Mouse (Mus musculus): Measurements from ENCODE around the gene Lyl1. TPM values are rescaled to one million over a fixed set of nuclear protein-coding genes. Genes with fewer than 3 reads are reported as not detected.

Lyl1 gene
- total and polyA plus RNA-seq, 3 experiments, result 88.7 to 149 (median 136) TPM

GRCm38 (mm10) chr8:84661458-84661871, 39.8 kb upstream of the Lyl1 start (continued):
- no peak for TF ChIP-seq MEF2A (IDR thresholded peaks at IDR 0.05; ENCODE audit: extremely low read depth, insufficient replicate concordance, low read depth, low read length, poor library complexity, severe bottlenecking)
- TF ChIP-seq POLR2AphosphoS5 (IDR thresholded peaks at IDR 0.05; ENCODE audit: borderline replicate concordance, low read depth, low read length), result no peak

- Histone ChIP-seq H3K9ac (ENCODE audit: control insufficient read depth, low read depth, low read length, poor library complexity, severe bottlenecking) (peak overlapping the region; percentile 88), H3K9me3 (replicated peaks; ENCODE audit: insufficient read depth, low read length) (no peaks in the 10 kb centered on the region), H3K27ac (ENCODE audit: control insufficient read depth, low read depth, low read length) (peak overlapping the region; percentile 92), H3K4me3 (ENCODE audit: control insufficient read depth in 1 of 2, insufficient read depth in 1 of 2, low read depth in 2 of 2, low read length in 2 of 2) (peak overlapping the region; percentile 67 to 93), H3K4me1 (ENCODE audit: control insufficient read depth in 1 of 2, insufficient read depth in 2 of 2, low read length in 2 of 2) (peaks cover 5 to 33% of the 10 kb centered on the region in 2 experiments), H3K79me2 (ENCODE audit: control insufficient read depth, insufficient read depth, low read length, poor library complexity) (peaks cover 52% of the 10 kb centered on the region), H3K27me3 (ENCODE audit: control insufficient read depth in 1 of 2, insufficient read depth in 2 of 2, low read length in 2 of 2) (no peaks in the 10 kb centered on the region), H3K36me3 (ENCODE audit: control insufficient read depth in 1 of 2, insufficient read depth in 2 of 2, low read length in 2 of 2) (peaks cover 0 to 25% of the 10 kb centered on the region in 2 experiments; a peak in 2 of 4 replicates)
- DNase-seq (ENCODE audit: low read depth, low spot score), result peak; percentile 85
- no peak for TF ChIP-seq SMC3 (IDR thresholded peaks at IDR 0.05; ENCODE audit: low read depth, low read length)
- no peak for TF ChIP-seq MYB (IDR thresholded peaks at IDR 0.05; ENCODE audit: low read depth, low read length)
- no peak for TF ChIP-seq TBP (IDR thresholded peaks at IDR 0.05; ENCODE audit: low read depth, low read length)
- TF ChIP-seq UBTF (IDR thresholded peaks at IDR 0.05; ENCODE audit: borderline replicate concordance, insufficient read depth, low read depth, low read length), result 0 out of 2 replicates have a peak, but pooled peaks have one; percentile 68
- TF ChIP-seq NELFE (IDR thresholded peaks at IDR 0.05; ENCODE audit: low read depth, low read length), result peak; percentile 42
- TF ChIP-seq MAZ (IDR thresholded peaks at IDR 0.05; ENCODE audit: low read depth, low read length), result 0 out of 2 replicates have a peak, but pooled peaks have one; percentile 42
- peak; percentile 78; the same call in 1 of the 2 replicates for TF ChIP-seq MXI1 (IDR thresholded peaks at IDR 0.05; ENCODE audit: low read depth, low read length)
- no peak; the same call in none of the 2 replicates for TF ChIP-seq SIN3A (IDR thresholded peaks at IDR 0.05; ENCODE audit: low read length)
- TF ChIP-seq CHD2 (IDR thresholded peaks at IDR 0.05; ENCODE audit: low read length), result no peak
- 0 out of 2 replicates have a peak, but pooled peaks have one; percentile 15 for TF ChIP-seq CHD1 (IDR thresholded peaks at IDR 0.05; ENCODE audit: low read depth, low read length)
- no peak for TF ChIP-seq TAL1 (IDR thresholded peaks at IDR 0.05; ENCODE audit: low read length)
- no peak for TF ChIP-seq GABPA (IDR thresholded peaks at IDR 0.05; ENCODE audit: low read depth, low read length)
- peak; percentile 1; the same call in 1 of the 2 replicates for TF ChIP-seq MAX (IDR thresholded peaks at IDR 0.05; ENCODE audit: low read length)
- no peak for TF ChIP-seq NRF1 (IDR thresholded peaks at IDR 0.05; ENCODE audit: insufficient read depth, low read depth, low read length, poor library complexity, severe bottlenecking)
Measured at GRCm38 (mm10) chr8:84661961-84662571, 39.2 kb upstream of the Lyl1 start.

- Histone ChIP-seq H3K9me3 (replicated peaks; ENCODE audit: insufficient read depth, low read length) (no peaks in the 10 kb centered on the region), H3K27ac (ENCODE audit: control insufficient read depth, low read depth, low read length) (peak within 1 kb of the TSS; percentile 95), H3K4me3 (ENCODE audit: control insufficient read depth in 1 of 2, insufficient read depth in 1 of 2, low read depth in 2 of 2, low read length in 2 of 2) (peak within 1 kb of the TSS; percentile 67 to 93), H3K36me3 (ENCODE audit: control insufficient read depth in 1 of 2, insufficient read depth in 2 of 2, low read length in 2 of 2) (peaks cover 0 to 19% of the 10 kb centered on the region in 2 experiments; a peak in 2 of 4 replicates), H3K9ac (ENCODE audit: control insufficient read depth, low read depth, low read length, poor library complexity, severe bottlenecking) (peak within 1 kb of the TSS; percentile 88), H3K79me2 (ENCODE audit: control insufficient read depth, insufficient read depth, low read length, poor library complexity) (peaks cover 52% of the 10 kb centered on the region), H3K27me3 (ENCODE audit: control insufficient read depth in 1 of 2, insufficient read depth in 2 of 2, low read length in 2 of 2) (no peaks in the 10 kb centered on the region), H3K4me1 (ENCODE audit: control insufficient read depth in 1 of 2, insufficient read depth in 2 of 2, low read length in 2 of 2) (peaks cover 2 to 28% of the 10 kb centered on the region in 2 experiments)
- peak; percentile 97 for DNase-seq (ENCODE audit: low read depth, low spot score)
- TF ChIP-seq RAD21 (IDR thresholded peaks at IDR 0.05; ENCODE audit: low read depth, low read length) (no peak), MXI1 (IDR thresholded peaks at IDR 0.05; ENCODE audit: low read depth, low read length) (peak; percentile 63; the same call in 1 of the 2 replicates), POLR2AphosphoS2 (IDR thresholded peaks at IDR 0.05; ENCODE audit: low read length) (peak; percentile 100), ELF1 (IDR thresholded peaks at IDR 0.05; ENCODE audit: low read depth, low read length) (peak; percentile 68), E2F4 (IDR thresholded peaks at IDR 0.05; ENCODE audit: borderline replicate concordance, low read depth, low read length) (peak; percentile 70; the same call in 1 of the 2 replicates), GABPA (IDR thresholded peaks at IDR 0.05; ENCODE audit: low read depth, low read length) (no peak), TBP (IDR thresholded peaks at IDR 0.05; ENCODE audit: low read depth, low read length) (peak; percentile 99), MAFK (IDR thresholded peaks at IDR 0.05; ENCODE audit: borderline replicate concordance, low read depth, low read length) (no peak), HCFC1 (IDR thresholded peaks at IDR 0.05; ENCODE audit: low read depth, low read length) (peak; percentile 81), MAZ (IDR thresholded peaks at IDR 0.05; ENCODE audit: low read depth, low read length) (peak; percentile 80; the same call in 1 of the 2 replicates), MEF2A (IDR thresholded peaks at IDR 0.05; ENCODE audit: extremely low read depth, insufficient replicate concordance, low read depth, low read length, poor library complexity, severe bottlenecking) (peak; percentile 58; the same call in 1 of the 2 replicates), NELFE (IDR thresholded peaks at IDR 0.05; ENCODE audit: low read depth, low read length) (peak; percentile 100), SMC3 (IDR thresholded peaks at IDR 0.05; ENCODE audit: low read depth, low read length) (no peak), BHLHE40 (IDR thresholded peaks at IDR 0.05; ENCODE audit: borderline replicate concordance, low read depth, low read length) (no peak), NRF1 (IDR thresholded peaks at IDR 0.05; ENCODE audit: insufficient read depth, low read depth, low read length, poor library complexity, severe bottlenecking) (no peak), POLR2AphosphoS5 (IDR thresholded peaks at IDR 0.05; ENCODE audit: borderline replicate concordance, low read depth, low read length) (peak; percentile 99), ETS1 (IDR thresholded peaks at IDR 0.05; ENCODE audit: low read depth, low read length) (peak; percentile 83), JUND (IDR thresholded peaks at IDR 0.05; ENCODE audit: low read depth, low read length) (0 out of 2 replicates have a peak, but pooled peaks have one; percentile 59)
Measured at GRCm38 (mm10) chr8:84662581-84663065, 38.6 kb upstream of the Lyl1 start, which contains the start of gene Ier2. TSS of gene Ier2 (minus strand) at chr8:84662852.
